8 mouse cellular contexts compared by ENCODE assay signal in the genomic region with DNA sequence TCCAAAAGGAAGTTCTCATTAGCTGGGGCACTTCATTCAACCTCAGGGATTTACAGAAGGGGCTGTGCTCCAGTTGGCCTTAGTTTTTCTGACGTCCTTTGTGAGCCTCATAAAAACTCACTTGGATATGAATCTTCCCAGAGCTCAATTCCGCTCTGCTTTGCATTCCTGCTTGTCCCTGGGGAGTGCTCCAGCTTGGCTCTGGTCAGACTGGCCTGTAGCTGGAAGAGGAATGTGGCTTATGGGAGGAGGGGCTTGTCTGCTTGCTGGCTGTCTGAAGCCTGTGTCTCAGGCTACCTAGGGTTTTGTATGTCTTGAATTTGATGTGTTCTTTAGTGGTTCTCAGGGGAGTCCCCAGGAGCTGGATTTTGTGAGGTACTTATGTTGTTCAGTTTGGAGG. TPM values are rescaled to one million over a fixed set of nuclear protein-coding genes. Genes with fewer than 3 reads are reported as not detected.
DNase-seq lines count a peak whose midpoint lies in the region; ATAC-seq lines count a peak whose summit lies in the region.

No protein-coding gene starts in this region.

- DNase-seq in Muller cell, postnatal 12 days (ENCODE audit: inconsistent ontology term), result peak; percentile 82
- peak; percentile 8 to 28 for DNase-seq in adrenal gland, postnatal 36 days
- DNase-seq in heart, adult 8-10 months (ENCODE audit: low spot score), result peak; percentile 44
- DNase-seq in kidney, adult 9 months, result peak; percentile 58
- DNase-seq in spleen, postnatal 10 days (ENCODE audit: low spot score in 2 of 2), result no peak
- DNase-seq in left cerebral cortex, adult 11 months (ENCODE audit: low spot score), result no peak

- H3K9ac ChIP-seq in midbrain, embryonic 15.5 days, result no peak overlapping the region

- H3K4me2 ChIP-seq in midbrain, embryonic 15.5 days, result no peak overlapping the region

- H3K4me3 ChIP-seq in midbrain, embryonic 15.5 days, result no peak overlapping the region

- peaks cover 3% of the 10 kb centered on the region for H3K4me1 ChIP-seq in midbrain, embryonic 15.5 days

- ATAC-seq in midbrain, embryonic 15.5 days (replicated peaks), result peak; percentile 67
- no peak for ATAC-seq in erythroid progenitor cell, adult 5-6 weeks (replicated peaks; ENCODE audit: low FRiP score, poor library complexity, severe bottlenecking)

- no peaks in the 10 kb centered on the region for H3K27me3 ChIP-seq in midbrain, embryonic 15.5 days (replicated peaks)

- H3K36me3 ChIP-seq in midbrain, embryonic 15.5 days (replicated peaks), result no peaks in the 10 kb centered on the region

- H3K27ac ChIP-seq in midbrain, embryonic 15.5 days, result no peak overlapping the region

- no peaks in the 10 kb centered on the region for H3K9me3 ChIP-seq in midbrain, embryonic 15.5 days

- 7% methylated on average over 2 of the region's 2 CpGs for WGBS in midbrain, embryonic 15.5 days

RNA-seq across cellular contexts. Expression of gene Top2b, which starts 36.4 kb away (rescaled TPM):
- 10 to 100 TPM; 83.8 to 89.0 TPM for total RNA-seq in adrenal gland, postnatal 36 days (2021)
- total RNA-seq in heart, adult 8-10 months (2022), result 10 to 100 TPM; 42.1 to 56.5 (median 53.1) TPM
- 86.1 and 95.8 TPM in 2 replicates for polyA plus RNA-seq in midbrain, embryonic 15.5 days (2015; fragmentation: Nextera tagmentation; extraction: Ambion mirVana)
- 44.7 and 55.3 TPM in 2 replicates for total RNA-seq in erythroid progenitor cell, adult 5-6 weeks (2015; ENCODE audit: low replicate concordance)
- 84.9 and 133 TPM in 2 replicates for total RNA-seq in erythroid progenitor cell, adult 5-6 weeks (2017; ENCODE audit: low replicate concordance)

Comparison
In these comparisons a context has a peak if more than half of its experiments do, and no peak if none do; other contexts are left out.
1. DNase-seq: peak in Muller cell, postnatal 12 days (single experiment), adrenal gland, postnatal 36 days (2 of 2), heart, adult 8-10 months (single experiment) and kidney, adult 9 months (single experiment); none in spleen, postnatal 10 days (0 of 2) and left cerebral cortex, adult 11 months (single experiment).